Mouse (Mus musculus) limb, embryonic 13.5 days (tissue): ENCODE results near the gene Nr3c2. TPM values are rescaled to one million over a fixed set of nuclear protein-coding genes. Genes with fewer than 3 reads are reported as not detected.
A peak's percentile ranks its signal among the peaks of the same experiment; 100 is the strongest.

Experiments used
- ATAC-seq: fragments of 200-750 bp; cut with Nextera tagmentation; 2 replicates; pipeline ENCODE4 v1.8.0; 2017; ENCODE audit warnings: low read depth, moderate number of reproducible peaks, moderate TSS enrichment; ENCODE audit not compliant: low FRiP score
- H3K27ac ChIP-seq: fragments of 300-500 bp; sonication (generic); 2 replicates; pipeline ENCODE4 v1.5.1; 2015; ENCODE audit warnings: inconsistent platforms, mild to moderate bottlenecking, moderate library complexity
- H3K27me3 ChIP-seq: fragments of 300-500 bp; sonication (generic); 2 replicates; pipeline ENCODE4 v1.6.1; 2015; ENCODE audit warnings: mild to moderate bottlenecking, inconsistent platforms
- H3K36me3 ChIP-seq: fragments of 300-500 bp; sonication (generic); 2 replicates; pipeline ENCODE4 v1.6.1; 2015; ENCODE audit warnings: inconsistent platforms, mild to moderate bottlenecking, moderate library complexity
- H3K4me1 ChIP-seq: fragments of 300-500 bp; sonication (generic); 2 replicates; pipeline ENCODE4 v1.6.1; 2015; ENCODE audit warnings: inconsistent platforms
- H3K4me2 ChIP-seq: fragments of 300-500 bp; sonication (generic); replicated peaks from 2 replicates; pipeline ENCODE4 v1.6.1; 2015; ENCODE audit warnings: inconsistent platforms, mild to moderate bottlenecking, moderate library complexity
- H3K4me3 ChIP-seq: fragments of 300-500 bp; sonication (generic); 2 replicates; pipeline ENCODE4 v1.5.1; 2015; ENCODE audit warnings: moderate library complexity, mild to moderate bottlenecking, inconsistent platforms
- H3K9ac ChIP-seq: fragments of 300-500 bp; sonication (generic); 2 replicates; pipeline ENCODE4 v1.6.1; 2015; ENCODE audit warnings: mild to moderate bottlenecking, inconsistent platforms
- H3K9me3 ChIP-seq: fragments of 300-500 bp; sonication (generic); 2 replicates; pipeline ENCODE4 v1.6.1; 2016; ENCODE audit warnings: inconsistent platforms
- whole genome bisulfite sequencing: fragments of 180-500 bp; shearing (Covaris S2); methylation state at CpG from one replicate; pipeline ENCODE4 v1.1.7; 2015; 5-methylcytosine and 5-hydroxymethylcytosine counted together
- polyA plus RNA-seq: library from polyadenylated mRNA; unstranded; fragments of >200 nt; fragmentation: Nextera tagmentation; extraction: Ambion mirVana; gene quantifications from 2 replicates; pipeline ENCODE4 v1.2.1, GENCODE M21; 2015

Gene Nr3c2
- polyA plus RNA-seq, 1 experiment from 2014 or later: 4.7 TPM

DNA sequence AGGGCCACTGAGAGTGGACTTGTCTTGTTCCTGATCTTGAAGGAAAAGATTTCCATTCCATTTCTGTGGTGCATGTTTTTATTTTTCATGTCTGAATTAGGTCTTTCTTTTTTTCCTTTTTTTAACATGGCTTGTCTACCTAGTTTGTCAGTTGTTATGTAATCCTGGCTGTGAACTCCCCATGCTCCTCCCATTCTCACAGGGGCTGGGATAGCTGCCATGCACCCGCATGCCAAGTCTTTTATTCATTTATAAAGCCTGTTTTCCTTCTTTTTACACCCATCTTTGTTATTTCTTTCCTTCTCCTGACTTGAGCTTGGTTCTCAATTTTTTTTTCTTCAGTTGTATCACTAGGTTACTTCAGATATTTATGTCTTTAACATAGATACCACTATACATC, 337.5 kb downstream of the Nr3c2 start:
- ATAC-seq: no peak
- Histone ChIP-seq H3K36me3 (no peaks in the 10 kb centered on the region), H3K4me3 (no peak overlapping the region), H3K27ac (no peak overlapping the region), H3K9ac (no peak overlapping the region), H3K9me3 (no peaks in the 10 kb centered on the region), H3K4me2 (no peak overlapping the region), H3K4me1 (no peaks in the 10 kb centered on the region), H3K27me3 (no peaks in the 10 kb centered on the region)
- 85% methylated on average over 1 of the region's 1 CpGs for WGBS

DNA sequence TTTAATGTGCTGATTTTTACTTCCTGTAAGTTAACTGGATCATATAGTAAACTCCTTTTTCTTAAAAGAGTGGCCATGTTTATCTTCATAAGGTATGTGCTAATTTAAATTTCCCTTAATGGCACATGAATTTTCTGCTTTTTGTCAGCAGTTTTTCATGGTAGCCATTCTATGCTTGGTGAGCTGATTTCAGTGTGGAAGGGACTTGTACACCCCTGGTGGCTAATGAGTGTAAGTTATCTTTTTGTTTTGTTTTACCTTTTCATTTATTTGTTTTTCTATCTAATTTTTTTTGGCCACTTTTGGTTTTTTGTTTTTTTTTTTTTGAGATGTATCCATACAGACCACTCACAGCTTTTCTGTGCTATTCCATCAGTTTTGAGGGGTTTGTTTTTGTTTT, 340.2 kb downstream of the Nr3c2 start:
- Histone ChIP-seq H3K9me3 (no peaks in the 10 kb centered on the region), H3K4me3 (no peak overlapping the region), H3K36me3 (peaks cover 3% of the 10 kb centered on the region; the same call in 1 of the 2 replicates), H3K9ac (no peak overlapping the region), H3K27me3 (no peaks in the 10 kb centered on the region), H3K27ac (no peak overlapping the region), H3K4me1 (peaks cover 8% of the 10 kb centered on the region), H3K4me2 (no peak overlapping the region)
- ATAC-seq: no peak

DNA sequence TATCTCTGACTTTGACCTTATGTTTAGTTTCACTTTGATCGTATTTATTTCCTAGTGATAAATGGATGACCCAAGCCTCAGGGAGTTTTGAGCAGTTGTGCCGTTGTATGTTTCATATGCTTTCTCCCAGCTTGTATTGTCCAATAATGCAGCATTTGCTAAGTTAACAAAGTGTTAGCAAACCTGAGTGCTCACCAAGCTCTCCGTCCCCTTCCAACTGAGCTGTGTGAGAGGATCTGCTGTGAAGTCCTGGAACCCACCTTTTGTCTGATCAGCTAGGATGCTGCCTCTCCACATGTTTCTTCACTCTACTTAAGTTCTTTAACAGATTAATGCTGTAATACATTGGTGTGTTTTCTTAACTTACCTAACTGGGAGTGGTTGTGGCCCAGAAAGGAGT, 342.1 kb downstream of the Nr3c2 start:
- peaks cover 17% of the 10 kb centered on the region for H3K4me1 ChIP-seq
- H3K9ac ChIP-seq: no peak overlapping the region
- no peak overlapping the region for H3K4me2 ChIP-seq
- H3K4me3 ChIP-seq: no peak overlapping the region
- no peak for ATAC-seq
- H3K27ac ChIP-seq: no peak overlapping the region
- 93% methylated on average over 3 of the region's 3 CpGs for WGBS
- H3K36me3 ChIP-seq: peaks cover 10% of the 10 kb centered on the region
- H3K27me3 ChIP-seq: no peaks in the 10 kb centered on the region
- no peaks in the 10 kb centered on the region for H3K9me3 ChIP-seq

DNA sequence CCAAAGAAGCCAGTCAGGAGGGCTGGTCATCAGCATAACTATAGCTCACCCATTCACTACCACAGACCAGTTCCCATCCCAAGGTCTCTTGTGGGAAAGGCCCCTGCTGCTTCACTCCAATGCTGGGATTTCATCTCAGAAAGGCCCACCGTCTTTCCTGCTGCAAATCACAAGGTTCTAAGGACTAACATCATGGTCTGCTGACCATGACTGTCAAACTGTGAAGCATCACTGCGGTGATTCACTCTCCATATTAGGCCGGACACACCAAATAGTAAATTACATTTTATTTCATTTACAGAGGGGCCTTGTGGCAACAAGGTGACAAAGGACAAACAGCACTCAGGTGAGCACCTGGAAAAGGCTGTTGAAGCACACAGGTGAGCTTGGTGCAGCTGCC, 350.9 kb downstream of the Nr3c2 start:
- peaks cover 61% of the 10 kb centered on the region for H3K36me3 ChIP-seq

DNA sequence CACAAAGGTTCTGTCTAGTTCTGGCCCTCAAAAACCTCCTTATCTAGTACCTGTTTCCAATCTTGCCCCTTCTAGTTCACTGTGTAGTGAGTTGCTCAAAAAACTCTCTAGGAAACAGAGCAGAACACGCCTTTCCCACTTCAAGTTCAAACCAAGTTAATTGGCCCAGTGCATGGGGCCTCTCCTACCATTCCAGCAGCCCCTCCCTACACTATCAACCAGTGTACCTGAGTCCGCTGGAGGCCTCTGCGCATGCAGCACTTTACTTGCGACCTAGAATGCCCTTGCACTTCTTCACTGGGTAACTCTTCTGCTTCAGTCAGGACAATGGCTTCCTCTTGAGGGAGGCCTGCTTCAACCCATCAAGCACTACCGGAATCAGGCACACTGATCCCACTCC, 351.9 kb downstream of the Nr3c2 start:
- Histone ChIP-seq H3K9ac (no peak overlapping the region), H3K36me3 (peaks cover 64% of the 10 kb centered on the region), H3K4me2 (no peak overlapping the region), H3K4me1 (no peaks in the 10 kb centered on the region; the same call in 1 of the 2 replicates), H3K4me3 (no peak overlapping the region), H3K27me3 (no peaks in the 10 kb centered on the region), H3K27ac (no peak overlapping the region), H3K9me3 (no peaks in the 10 kb centered on the region)
- ATAC-seq: no peak
- WGBS: 92% methylated on average over 5 of the region's 5 CpGs

More for the DNA sequence above, 350.9 kb downstream of the Nr3c2 start:
- H3K9ac ChIP-seq: no peak overlapping the region
- no peak for ATAC-seq
- whole genome bisulfite sequencing: 86% methylated on average over 3 of the region's 3 CpGs
- H3K4me1 ChIP-seq: peaks cover 3% of the 10 kb centered on the region
- H3K4me2 ChIP-seq: no peak overlapping the region
- H3K27me3 ChIP-seq: no peaks in the 10 kb centered on the region
- no peak overlapping the region for H3K27ac ChIP-seq
- no peak overlapping the region for H3K4me3 ChIP-seq
- H3K9me3 ChIP-seq: no peaks in the 10 kb centered on the region

DNA sequence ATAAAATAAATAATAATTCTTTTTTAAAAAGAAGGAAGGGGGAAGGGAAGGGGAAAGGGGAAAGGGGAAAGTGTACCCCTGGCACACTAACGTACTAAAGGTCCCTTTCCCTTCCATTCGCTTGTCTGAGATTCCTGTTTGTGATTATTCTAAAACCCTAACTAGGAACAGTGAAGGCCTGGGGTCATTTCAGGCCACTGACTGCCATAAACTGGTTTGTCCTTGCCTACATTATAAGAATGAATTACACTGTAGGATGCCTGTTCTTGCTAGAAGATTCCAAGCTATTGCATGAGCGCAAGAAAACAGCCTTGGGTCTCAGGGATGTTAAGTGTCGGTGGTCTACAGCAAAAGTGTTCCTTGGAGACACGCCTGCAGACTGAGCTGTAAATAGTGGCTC, 355.2 kb downstream of the Nr3c2 start:
- no peak overlapping the region for H3K9ac ChIP-seq
- no peak overlapping the region for H3K27ac ChIP-seq
- no peaks in the 10 kb centered on the region; the same call in 1 of the 2 replicates for H3K4me1 ChIP-seq
- no peaks in the 10 kb centered on the region for H3K27me3 ChIP-seq
- no peaks in the 10 kb centered on the region for H3K9me3 ChIP-seq
- ATAC-seq: no peak
- H3K4me2 ChIP-seq: no peak overlapping the region
- peaks cover 62% of the 10 kb centered on the region for H3K36me3 ChIP-seq
- 72% methylated on average over 5 of the region's 5 CpGs for WGBS
- H3K4me3 ChIP-seq: no peak overlapping the region

DNA sequence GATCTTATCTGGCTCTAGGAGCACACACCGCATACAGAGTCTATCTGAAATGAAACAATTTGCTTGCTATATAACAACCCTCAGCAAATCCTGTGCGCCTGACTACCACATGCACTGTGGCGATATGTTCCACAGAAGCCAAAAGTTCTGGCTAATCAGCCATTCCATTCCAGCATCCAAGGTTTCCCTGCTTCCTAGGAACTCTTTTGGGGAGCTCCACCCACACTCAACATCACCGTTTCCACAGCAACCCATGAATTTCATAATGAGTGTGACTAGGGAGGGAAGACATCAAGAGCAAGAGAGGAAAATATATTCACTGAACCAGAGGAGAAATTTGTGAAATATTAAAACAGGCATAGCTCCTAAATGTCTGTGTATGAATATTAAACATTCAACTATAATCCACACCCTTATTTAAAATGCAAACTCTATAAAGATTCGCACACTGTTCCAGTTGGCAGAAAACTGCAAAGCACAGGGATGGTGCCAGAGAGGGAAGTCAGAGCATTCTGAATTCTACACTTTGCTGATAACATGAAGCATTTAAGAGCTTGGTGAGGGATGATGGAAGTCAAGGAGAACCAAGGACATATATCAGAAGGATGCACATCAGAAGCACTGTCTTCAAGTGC, 357.3 kb downstream of the Nr3c2 start:
- 94% methylated on average over 5 of the region's 5 CpGs for WGBS
- Histone ChIP-seq H3K4me1 (no peaks in the 10 kb centered on the region; the same call in 1 of the 2 replicates), H3K4me2 (no peak overlapping the region), H3K27ac (no peak overlapping the region), H3K9ac (no peak overlapping the region), H3K9me3 (no peaks in the 10 kb centered on the region), H3K27me3 (no peaks in the 10 kb centered on the region), H3K4me3 (no peak overlapping the region), H3K36me3 (peaks cover 47% of the 10 kb centered on the region)
- no peak for ATAC-seq

DNA sequence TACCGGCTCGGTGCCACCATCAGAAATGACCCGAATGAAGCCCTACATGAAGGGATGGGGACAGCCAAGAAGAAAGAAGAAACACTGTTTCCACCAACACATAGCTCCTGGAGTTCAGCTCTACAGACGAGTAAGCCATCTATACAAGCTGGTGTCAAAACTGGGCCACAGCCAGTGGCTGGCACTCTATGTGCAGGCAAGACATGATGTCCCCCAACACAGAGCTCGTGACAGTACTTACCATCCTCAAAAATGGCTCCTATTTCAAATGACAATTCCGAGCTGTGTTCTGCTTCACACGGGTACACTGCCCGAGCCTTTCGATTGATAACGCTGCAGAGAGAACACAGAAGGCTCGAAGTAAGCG, 357.8 kb downstream of the Nr3c2 start:
- H3K4me2 ChIP-seq: no peak overlapping the region
- WGBS: 93% methylated on average over 12 of the region's 12 CpGs
- no peak for ATAC-seq
- no peaks in the 10 kb centered on the region for H3K27me3 ChIP-seq
- H3K9ac ChIP-seq: no peak overlapping the region
- H3K36me3 ChIP-seq: peaks cover 47% of the 10 kb centered on the region
- no peak overlapping the region for H3K27ac ChIP-seq
- H3K9me3 ChIP-seq: no peaks in the 10 kb centered on the region
- no peaks in the 10 kb centered on the region; the same call in 1 of the 2 replicates for H3K4me1 ChIP-seq
- H3K4me3 ChIP-seq: no peak overlapping the region

DNA sequence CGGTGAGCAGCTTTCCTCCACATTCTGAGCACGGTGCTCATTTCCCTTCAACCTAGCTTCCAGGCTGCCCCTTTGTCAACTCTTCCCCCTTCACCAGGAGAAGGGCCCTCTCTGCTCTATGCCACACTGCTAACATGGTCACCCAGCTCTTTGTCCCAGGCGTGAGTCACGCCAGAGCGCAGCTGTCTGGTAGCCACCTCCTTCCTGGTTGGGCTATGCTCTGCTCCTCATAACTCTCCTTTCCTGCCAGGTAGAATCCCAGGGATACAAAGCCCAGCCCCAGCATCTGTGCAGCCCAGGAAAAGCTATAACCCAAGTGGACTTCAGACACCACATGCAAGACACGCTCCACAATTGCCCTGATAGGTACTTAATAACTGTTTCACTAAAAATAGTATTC, 362.0 kb downstream of the Nr3c2 start:
- Histone ChIP-seq H3K9me3 (no peaks in the 10 kb centered on the region), H3K9ac (no peak overlapping the region), H3K4me1 (peaks cover 14% of the 10 kb centered on the region), H3K4me3 (no peak overlapping the region), H3K4me2 (no peak overlapping the region), H3K36me3 (peaks cover 33% of the 10 kb centered on the region), H3K27me3 (no peaks in the 10 kb centered on the region), H3K27ac (no peak overlapping the region)
- WGBS: 93% methylated on average over 6 of the region's 6 CpGs
- ATAC-seq: no peak

DNA sequence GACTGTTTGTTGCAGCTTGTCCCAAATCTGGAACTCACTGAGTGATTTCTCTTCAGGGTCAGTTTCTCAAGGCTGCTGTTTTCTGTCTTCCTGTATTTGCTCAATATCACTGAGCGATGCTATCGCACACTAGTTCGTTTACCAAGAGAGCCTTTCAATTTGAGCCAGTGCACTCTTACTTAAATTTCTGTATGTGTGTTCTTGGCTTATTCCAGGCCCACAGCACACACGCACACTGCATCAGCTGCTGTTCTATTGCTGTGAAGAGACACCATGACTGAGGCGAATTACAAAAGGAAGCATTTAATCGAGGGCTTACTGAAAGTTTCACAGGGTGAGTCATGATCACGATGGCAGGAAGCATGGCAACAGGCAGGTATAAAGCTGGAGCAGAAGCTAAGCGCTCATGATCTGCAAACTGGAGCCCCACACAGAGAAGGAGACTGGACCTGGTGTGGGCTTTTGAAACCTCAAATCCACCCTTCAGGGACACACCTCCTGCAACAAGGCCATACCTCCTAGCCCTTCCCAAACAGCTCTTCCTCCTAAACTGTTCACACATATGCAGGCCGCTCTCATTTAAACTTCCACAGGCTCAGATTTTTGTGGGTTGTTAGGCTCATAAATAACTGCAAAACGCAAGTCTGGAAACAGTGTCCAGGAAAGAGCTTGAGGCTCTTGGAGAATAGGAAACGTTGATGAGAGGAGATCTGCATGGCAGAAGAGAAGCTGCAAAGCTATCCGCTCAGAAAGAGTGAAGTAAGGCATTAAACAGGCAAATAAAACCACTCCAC, 363.2 kb downstream of the Nr3c2 start:
- no peaks in the 10 kb centered on the region for H3K9me3 ChIP-seq
- ATAC-seq: no peak; the same call in 1 of the 2 replicates
- H3K9ac ChIP-seq: no peak overlapping the region

DNA sequence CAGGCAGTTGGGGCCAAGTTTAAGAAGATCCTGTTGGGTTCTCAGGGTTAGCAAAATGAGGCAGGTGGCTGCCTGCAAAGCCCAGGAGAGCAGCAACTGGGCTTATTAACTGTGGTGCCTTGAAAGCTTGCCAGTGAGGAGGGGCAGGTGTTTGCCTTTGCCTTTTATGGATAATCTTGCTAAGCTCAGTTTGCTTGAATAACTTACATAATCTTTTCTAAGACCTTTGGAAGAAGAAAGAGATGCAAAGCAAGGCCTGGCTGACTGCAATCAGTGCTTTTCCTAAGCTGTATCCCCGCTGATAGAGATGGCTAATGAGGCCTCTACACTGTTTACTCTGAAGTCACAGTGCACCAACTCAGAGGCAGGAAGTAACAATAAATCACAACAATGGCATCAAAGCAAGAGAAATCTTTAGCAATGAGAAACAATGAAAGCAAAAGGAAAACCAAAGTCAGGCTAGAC, 368.7 kb downstream of the Nr3c2 start:
- no peaks in the 10 kb centered on the region for H3K27me3 ChIP-seq
- no peak overlapping the region for H3K4me2 ChIP-seq
- H3K4me1 ChIP-seq: peaks cover 20% of the 10 kb centered on the region
- H3K27ac ChIP-seq: no peak overlapping the region
- no peak overlapping the region for H3K4me3 ChIP-seq
- WGBS: 30% methylated on average over 1 of the region's 1 CpGs
- no peak overlapping the region for H3K9ac ChIP-seq
- ATAC-seq: peak; percentile 15; the same call in 1 of the 2 replicates
- H3K36me3 ChIP-seq: peaks cover 17% of the 10 kb centered on the region
- H3K9me3 ChIP-seq: peaks cover 7% of the 10 kb centered on the region

More for the DNA sequence above, 363.2 kb downstream of the Nr3c2 start:
- H3K27ac ChIP-seq: no peak overlapping the region
- no peak overlapping the region for H3K4me2 ChIP-seq
- H3K27me3 ChIP-seq: no peaks in the 10 kb centered on the region
- WGBS: 64% methylated on average over 12 of the region's 12 CpGs
- H3K36me3 ChIP-seq: peaks cover 21% of the 10 kb centered on the region
- peaks cover 15% of the 10 kb centered on the region for H3K4me1 ChIP-seq
- no peak overlapping the region for H3K4me3 ChIP-seq

DNA sequence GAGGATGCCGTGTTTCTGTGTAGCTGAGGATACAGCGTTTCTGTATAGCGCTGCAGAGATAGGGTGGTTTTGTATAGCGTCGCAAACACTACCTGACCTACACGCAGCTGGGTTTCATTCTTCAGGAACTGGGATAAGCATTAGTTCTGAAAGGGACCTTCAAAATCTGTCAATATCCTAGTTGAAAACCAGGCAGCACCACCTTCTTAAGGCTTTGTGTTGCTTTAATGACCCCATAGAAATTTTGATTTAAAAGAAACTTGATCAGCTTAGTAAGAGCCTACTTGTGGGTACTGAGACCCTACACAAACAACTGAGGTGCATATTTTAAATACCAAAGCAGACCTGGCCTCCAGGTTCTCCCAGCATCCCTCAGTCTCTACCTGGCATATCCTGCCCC, 372.9 kb downstream of the Nr3c2 start:
- no peak for ATAC-seq
- Histone ChIP-seq H3K36me3 (peaks cover 27% of the 10 kb centered on the region), H3K27me3 (no peaks in the 10 kb centered on the region), H3K27ac (no peak overlapping the region), H3K9me3 (peaks cover 7% of the 10 kb centered on the region), H3K9ac (no peak overlapping the region), H3K4me1 (peaks cover 20% of the 10 kb centered on the region), H3K4me2 (no peak overlapping the region), H3K4me3 (no peak overlapping the region)
- 82% methylated on average over 6 of the region's 6 CpGs for WGBS
